Mouse (Mus musculus) 3134 (cell line): ENCODE results near the gene Gpc6.
A peak's percentile ranks its signal among the peaks of the same experiment; 100 is the strongest.

Experiments
- DNase-seq: peaks from one replicate; pipeline ENCODE4 v3.0.0-alpha.2; 2011; ENCODE audit warnings: low spot score; ENCODE audit not compliant: insufficient read length; ENCODE audit errors: extremely low read depth

Gene Gpc6

GRCm38 (mm10) chr14:117908231-117908920, 983.3 kb downstream of the Gpc6 start:
- no peak for DNase-seq

- DNase-seq: no peak
Measured at GRCm38 (mm10) chr14:117909046-117909445, 983.9 kb downstream of the Gpc6 start.

- DNase-seq: no peak
Measured at GRCm38 (mm10) chr14:117910323-117910722, 985.2 kb downstream of the Gpc6 start.

- DNase-seq: no peak
Measured at GRCm38 (mm10) chr14:117912624-117913270, 987.6 kb downstream of the Gpc6 start.

- DNase-seq: no peak
Measured at GRCm38 (mm10) chr14:117916577-117916976, 991.5 kb downstream of the Gpc6 start.

GRCm38 (mm10) chr14:117918724-117919123, 993.6 kb downstream of the Gpc6 start:
- DNase-seq: no peak

GRCm38 (mm10) chr14:117919612-117920011, 994.5 kb downstream of the Gpc6 start:
- DNase-seq: no peak

- no peak for DNase-seq
Measured at GRCm38 (mm10) chr14:117921393-117922014, 996.4 kb downstream of the Gpc6 start.

GRCm38 (mm10) chr14:117923667-117924066, 998.6 kb downstream of the Gpc6 start:
- DNase-seq: no peak

- DNase-seq: no peak
Measured at GRCm38 (mm10) chr14:117930105-117930847, 1005.2 kb downstream of the Gpc6 start.

- peak; percentile 40 for DNase-seq
Measured at GRCm38 (mm10) chr14:117930848-117931816, 1006.0 kb downstream of the Gpc6 start.

- no peak for DNase-seq
Measured at GRCm38 (mm10) chr14:117932163-117932851, 1007.2 kb downstream of the Gpc6 start.

- no peak for DNase-seq
Measured at GRCm38 (mm10) chr14:117938554-117938953, 1013.4 kb downstream of the Gpc6 start.

- no peak for DNase-seq
Measured at GRCm38 (mm10) chr14:117939471-117939870, 1014.4 kb downstream of the Gpc6 start.

- no peak for DNase-seq
Measured at GRCm38 (mm10) chr14:117945920-117946503, 1020.9 kb downstream of the Gpc6 start.

GRCm38 (mm10) chr14:117951265-117951664, 1026.2 kb downstream of the Gpc6 start:
- no peak for DNase-seq

GRCm38 (mm10) chr14:117951686-117952085, 1026.6 kb downstream of the Gpc6 start:
- DNase-seq: no peak

GRCm38 (mm10) chr14:117956051-117956450, 1030.9 kb downstream of the Gpc6 start:
- no peak for DNase-seq

GRCm38 (mm10) chr14:117958389-117958788, 1033.3 kb downstream of the Gpc6 start:
- DNase-seq: no peak
